Mouse (Mus musculus) C2C12 (cell line): ENCODE results near the gene Pdcd7. TPM values are rescaled to one million over a fixed set of nuclear protein-coding genes. Genes with fewer than 3 reads are reported as not detected.

Source experiments
- H3K27me3 ChIP-seq: one replicate; pipeline ENCODE4 v1.6.1; 2011; ENCODE audit not compliant: control insufficient read depth, insufficient read depth, insufficient read length
- H3K36me3 ChIP-seq: one replicate; pipeline ENCODE4 v1.6.1; 2011; ENCODE audit not compliant: control insufficient read depth, insufficient read depth
- H3K4me3 ChIP-seq: one replicate; pipeline ENCODE4 v1.5.1; 2011; ENCODE audit warnings: mild to moderate bottlenecking, control low read depth; ENCODE audit not compliant: poor library complexity, insufficient read depth, severe bottlenecking
- H3K79me2 ChIP-seq: one replicate; pipeline ENCODE4 v1.6.1; 2011; ENCODE audit not compliant: control insufficient read depth, insufficient read depth
- H3K79me3 ChIP-seq: one replicate; pipeline ENCODE4 v1.6.1; 2011; ENCODE audit warnings: low read depth, control low read depth
- H3ac ChIP-seq: one replicate; pipeline ENCODE3; 2011; ENCODE audit warnings: low read depth; ENCODE audit not compliant: control insufficient read depth, insufficient read length
- CEBPB ChIP-seq: IDR thresholded peaks from one replicate; pipeline ENCODE4 v1.6.1; 2011; ENCODE audit warnings: low read depth, mild to moderate bottlenecking, control low read depth, moderate library complexity
- CTCF ChIP-seq: IDR thresholded peaks from one replicate; pipeline ENCODE4 v1.5.1; 2011; ENCODE audit not compliant: control insufficient read depth, insufficient read depth, insufficient read length
- FOSL1 ChIP-seq: IDR thresholded peaks from one replicate; pipeline ENCODE4 v1.8.0; 2011; ENCODE audit warnings: mild to moderate bottlenecking, low read length; ENCODE audit not compliant: poor library complexity, insufficient read depth, severe bottlenecking
- MAX ChIP-seq: IDR thresholded peaks from one replicate; pipeline ENCODE4 v1.6.1; 2011; ENCODE audit warnings: mild to moderate bottlenecking, control low read depth
- MYOD1 ChIP-seq: IDR thresholded peaks from one replicate; pipeline ENCODE4 v1.6.1; 2011; ENCODE audit warnings: low read depth; ENCODE audit not compliant: control insufficient read depth, insufficient read length
- MYOG ChIP-seq: IDR thresholded peaks from one replicate; pipeline ENCODE4 v1.6.1; 2011; ENCODE audit not compliant: control insufficient read depth, insufficient read length; ENCODE audit errors: extremely low read depth
- USF1 ChIP-seq: IDR thresholded peaks from one replicate; pipeline ENCODE4 v1.6.1; 2011; ENCODE audit warnings: low read depth, mild to moderate bottlenecking, control low read depth, moderate library complexity
- polyA plus RNA-seq: library from polyadenylated mRNA; unstranded; fragments of >200 nt; fragmentation: generic; extraction: Trizol; gene quantifications from one replicate; pipeline ENCODE4 v1.2.1, GENCODE M21; 2012; ENCODE audit warnings: missing spikeins

Pdcd7 gene
- polyA plus RNA-seq, 1 experiment: 9.7 TPM

DNA sequence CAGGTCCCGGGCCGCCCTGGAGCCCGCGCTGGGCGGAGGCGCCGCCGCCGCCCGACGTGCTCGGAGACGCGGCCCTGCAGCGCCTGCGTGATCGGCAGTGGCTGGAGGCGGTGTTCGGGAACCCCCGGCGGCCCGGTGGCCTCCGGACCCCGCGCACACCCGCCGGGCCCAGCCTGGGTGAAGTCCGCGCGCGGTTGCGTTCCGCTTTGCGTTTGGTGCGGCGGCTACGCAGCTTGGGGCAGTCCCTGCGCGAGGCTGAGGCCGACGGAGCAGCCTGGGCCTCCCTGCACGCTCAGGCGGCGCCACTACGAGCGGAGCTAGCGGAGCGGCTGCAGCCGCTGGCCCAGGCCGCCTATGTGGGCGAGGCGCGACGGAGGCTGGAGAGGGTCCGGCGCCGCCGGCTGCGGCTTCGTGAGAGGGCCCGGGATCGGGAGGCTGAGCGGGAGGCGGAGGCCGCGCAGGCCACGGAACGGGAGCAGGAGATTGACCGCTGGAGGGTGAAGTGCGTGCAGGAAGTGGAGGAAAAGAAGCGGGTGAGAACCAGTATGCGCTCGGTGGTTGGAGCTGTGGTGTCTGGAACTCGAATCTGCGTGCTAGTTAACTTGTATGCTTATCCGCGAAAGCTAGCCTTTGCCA lies 690 bp downstream of the Pdcd7 start:
- Histone ChIP-seq H3ac (peak overlapping the region; percentile 88), H3K79me3 (peaks cover 38% of the 10 kb centered on the region), H3K4me3 (peak overlapping the region; percentile 60), H3K36me3 (no peaks in the 10 kb centered on the region), H3K79me2 (peaks cover 49% of the 10 kb centered on the region), H3K27me3 (no peaks in the 10 kb centered on the region)
- no peak for TF ChIP-seq CTCF
- TF ChIP-seq MYOG: no peak
- no peak for TF ChIP-seq USF1
- no peak for TF ChIP-seq MAX
- no peak for TF ChIP-seq FOSL1
- TF ChIP-seq MYOD1: no peak
- no peak for TF ChIP-seq CEBPB

DNA sequence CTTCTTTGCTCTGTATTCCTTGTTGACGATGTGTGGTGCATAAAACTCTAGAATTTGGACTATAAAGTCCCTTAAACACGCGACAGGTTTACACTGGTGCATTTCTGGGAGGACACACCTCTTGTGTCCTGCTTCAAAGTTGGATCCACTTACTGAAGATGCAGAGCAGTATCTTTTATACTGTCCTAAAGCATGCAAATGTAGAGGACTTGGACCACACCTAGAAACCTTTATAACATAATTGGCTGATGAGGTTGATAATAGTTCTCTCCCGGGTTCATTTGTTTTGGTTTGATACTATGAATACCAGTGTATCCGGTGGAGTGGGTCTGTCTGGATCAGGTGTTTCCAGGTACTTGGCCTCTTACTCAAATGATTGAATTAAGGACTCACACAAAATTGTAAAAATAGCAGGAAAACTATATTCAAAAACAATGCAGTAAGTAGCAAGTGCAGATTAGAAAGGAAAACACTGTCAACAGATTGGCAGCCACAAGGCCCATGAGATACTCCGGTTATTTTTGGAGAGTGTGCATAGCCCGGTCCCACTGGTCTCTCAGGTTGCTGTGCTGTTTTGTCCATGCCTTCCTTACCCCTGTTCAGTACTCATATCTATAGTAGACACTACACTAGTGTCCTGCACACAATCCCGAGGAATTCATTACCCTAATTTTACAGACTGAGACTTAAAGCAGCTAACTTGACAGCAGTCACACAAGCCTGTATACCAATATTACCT lies 1.4 kb downstream of the Pdcd7 start:
- no peaks in the 10 kb centered on the region for H3K36me3 ChIP-seq
- peak overlapping the region; percentile 60 for H3K4me3 ChIP-seq
- H3K79me2 ChIP-seq: peaks cover 56% of the 10 kb centered on the region
- peak overlapping the region; percentile 88 for H3ac ChIP-seq
- no peaks in the 10 kb centered on the region for H3K27me3 ChIP-seq
- peaks cover 42% of the 10 kb centered on the region for H3K79me3 ChIP-seq
- TF ChIP-seq MYOG: no peak
- TF ChIP-seq MAX: no peak
- no peak for TF ChIP-seq USF1
- no peak for TF ChIP-seq FOSL1
- no peak for TF ChIP-seq CEBPB
- TF ChIP-seq MYOD1: no peak
- TF ChIP-seq CTCF: no peak

DNA sequence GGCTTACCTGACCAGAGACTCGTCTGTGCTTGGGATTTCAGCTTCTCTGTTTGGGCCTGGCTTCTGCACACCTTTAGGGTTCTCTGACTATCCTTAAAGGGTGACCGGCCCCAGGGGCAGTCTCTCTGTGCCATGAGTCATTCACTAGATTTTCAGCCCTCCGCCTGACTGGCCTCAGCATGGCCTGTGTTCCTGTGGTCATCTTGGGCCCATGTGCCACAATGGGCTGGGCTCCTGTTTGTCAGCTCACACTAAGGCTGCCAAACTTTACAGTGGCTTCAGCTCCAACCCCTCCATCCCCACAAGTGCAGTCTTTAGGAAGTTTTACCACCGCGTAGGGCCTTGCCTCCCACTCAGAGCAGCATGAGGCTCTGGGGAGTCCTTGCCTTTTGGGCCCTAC lies 7.3 kb downstream of the Pdcd7 start:
- Histone ChIP-seq H3ac (no peak overlapping the region), H3K4me3 (no peak overlapping the region), H3K79me2 (peaks cover 63% of the 10 kb centered on the region), H3K79me3 (peaks cover 48% of the 10 kb centered on the region), H3K36me3 (peaks cover 10% of the 10 kb centered on the region), H3K27me3 (no peaks in the 10 kb centered on the region)
- TF ChIP-seq CTCF (no peak), USF1 (no peak), CEBPB (no peak), MYOG (no peak), MYOD1 (no peak), FOSL1 (no peak), MAX (no peak)

DNA sequence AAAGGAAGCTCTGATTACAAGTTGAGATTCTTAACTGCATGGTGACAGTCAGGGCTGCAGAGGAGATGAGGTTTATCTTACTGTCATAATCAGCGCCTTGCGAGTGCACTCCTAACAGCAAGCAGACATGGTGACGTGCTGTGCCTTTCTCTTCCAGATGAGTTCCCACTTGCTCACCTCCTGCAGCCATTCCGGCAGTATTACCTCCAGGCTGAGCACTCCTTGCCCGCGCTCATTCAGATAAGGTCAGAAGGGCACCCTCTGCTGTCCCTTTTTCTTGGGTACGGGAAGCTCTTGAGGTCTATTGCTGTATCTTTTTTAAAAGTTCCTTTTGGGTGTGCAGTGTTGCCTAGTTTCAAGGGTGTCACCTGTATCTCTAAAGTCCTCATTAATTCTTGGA lies 10.7 kb downstream of the Pdcd7 start:
- Histone ChIP-seq H3K4me3 (no peak overlapping the region), H3K27me3 (no peaks in the 10 kb centered on the region), H3ac (no peak overlapping the region), H3K36me3 (peaks cover 30% of the 10 kb centered on the region), H3K79me3 (peaks cover 22% of the 10 kb centered on the region), H3K79me2 (peaks cover 32% of the 10 kb centered on the region)
- TF ChIP-seq FOSL1 (no peak), USF1 (no peak)

DNA sequence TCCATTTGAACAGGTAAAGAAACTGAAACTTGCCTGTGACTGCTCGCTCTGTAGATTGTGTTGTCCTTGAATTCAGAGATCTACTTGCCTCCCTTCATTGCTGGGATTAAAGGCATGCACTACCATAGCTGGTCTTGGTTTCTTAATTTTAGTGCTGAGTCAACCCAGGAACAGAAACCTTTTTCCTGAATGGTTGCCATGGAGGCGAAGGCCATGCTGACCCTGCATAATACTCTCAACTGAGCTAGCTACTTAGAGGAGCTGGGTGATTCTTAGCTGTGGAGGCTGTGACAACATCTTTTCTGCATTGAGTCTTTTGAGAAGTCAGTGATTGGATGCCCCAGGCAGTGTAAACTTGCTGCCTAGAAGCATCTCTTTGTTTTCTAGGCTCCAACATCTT lies 11.1 kb downstream of the Pdcd7 start:
- H3K4me3 ChIP-seq: no peak overlapping the region
- H3K79me2 ChIP-seq: peaks cover 28% of the 10 kb centered on the region
- no peak overlapping the region for H3ac ChIP-seq
- H3K27me3 ChIP-seq: no peaks in the 10 kb centered on the region
- H3K36me3 ChIP-seq: peaks cover 32% of the 10 kb centered on the region
- TF ChIP-seq MYOG (no peak), FOSL1 (no peak), MYOD1 (no peak), MAX (no peak), USF1 (no peak), CTCF (no peak), CEBPB (no peak)
- H3K79me3 ChIP-seq: peaks cover 19% of the 10 kb centered on the region

DNA sequence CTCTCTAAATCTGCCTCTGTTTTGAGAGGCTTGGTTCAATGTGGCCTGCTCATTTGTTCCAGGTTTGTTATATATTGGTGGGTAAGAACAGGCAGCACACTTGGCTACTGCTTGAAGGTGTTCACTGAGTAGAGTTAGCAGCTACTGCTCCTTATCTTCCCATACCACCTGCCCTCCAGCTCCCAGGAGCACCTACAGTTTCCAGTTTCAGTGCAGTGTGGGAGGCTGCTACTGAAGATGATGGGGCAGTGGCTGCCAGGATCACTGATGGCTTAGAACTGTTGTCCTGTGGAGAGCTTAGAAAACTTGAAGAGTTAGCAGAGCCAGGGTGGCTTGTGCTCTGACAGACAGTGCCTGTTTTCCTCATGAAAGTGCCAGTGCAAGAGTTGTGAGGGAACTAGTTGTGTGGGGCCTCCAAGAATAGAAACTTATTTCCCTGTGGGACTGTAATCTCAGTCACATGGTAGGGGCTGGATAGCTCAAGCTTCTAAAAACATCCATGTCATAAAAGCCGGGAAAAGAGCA lies 13.1 kb downstream of the Pdcd7 start:
- TF ChIP-seq MYOD1 (no peak), MAX (no peak), USF1 (no peak), CTCF (no peak), FOSL1 (no peak), CEBPB (no peak), MYOG (no peak)
- Histone ChIP-seq H3K4me3 (no peak overlapping the region), H3ac (no peak overlapping the region), H3K36me3 (peaks cover 37% of the 10 kb centered on the region), H3K27me3 (no peaks in the 10 kb centered on the region), H3K79me2 (peaks cover 8% of the 10 kb centered on the region), H3K79me3 (peaks cover 4% of the 10 kb centered on the region)
